Mouse (Mus musculus) brain, adult 2 months (tissue): ENCODE measurements around the gene Ccdc12.

Experiments
- DNase-seq: peaks from one replicate; pipeline ENCODE4 v3.0.0; 2011; ENCODE audit warnings: low read depth, low spot score

Ccdc12 gene

DNA sequence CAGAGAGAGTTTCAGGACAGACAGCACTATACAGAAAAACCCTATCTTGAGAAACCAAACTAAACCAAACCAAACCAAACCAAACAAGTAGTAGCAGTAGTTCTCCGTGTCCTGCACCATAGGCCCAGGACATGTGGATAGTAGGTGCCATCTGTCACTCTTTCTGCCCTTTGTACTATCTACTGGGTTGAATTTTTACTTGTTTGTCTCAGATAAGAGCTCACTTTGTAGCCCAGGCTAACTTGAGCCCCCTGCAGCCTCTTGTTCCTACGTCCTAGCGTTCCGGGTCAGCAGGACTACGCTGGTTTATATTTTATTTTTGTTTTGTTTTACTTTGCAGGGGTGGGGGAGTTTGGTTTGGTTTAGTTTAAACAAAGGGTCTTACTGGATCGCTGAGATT is 47.6 kb downstream of the Ccdc12 start:
- no peak for DNase-seq

DNA sequence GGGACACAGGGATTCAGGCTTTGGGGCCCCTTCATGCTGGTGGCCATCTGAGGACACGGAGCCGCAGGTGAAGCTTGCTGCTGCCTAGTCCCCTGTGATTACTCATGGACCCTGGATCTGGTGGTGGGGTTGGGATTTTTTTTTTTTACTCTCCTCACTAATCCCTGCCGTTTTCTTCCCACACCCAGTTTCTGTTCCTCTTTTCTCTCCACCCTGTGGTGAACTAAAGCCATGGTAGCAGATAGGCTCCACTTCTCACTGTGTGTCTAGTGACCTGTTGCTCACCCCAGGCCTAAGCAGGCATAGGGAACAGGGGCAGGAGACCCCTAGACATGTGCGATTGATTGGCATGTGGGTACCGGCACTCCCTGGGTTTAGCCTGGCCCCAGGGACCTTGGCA is 50.5 kb downstream of the Ccdc12 start:
- no peak for DNase-seq

GRCm38 (mm10) chr9:110709640-110710258 is 53.4 kb downstream of the Ccdc12 start:
- DNase-seq, result peak; percentile 82

- DNase-seq, result no peak
Measured at GRCm38 (mm10) chr9:110711532-110711931, 55.2 kb downstream of the Ccdc12 start.

- DNase-seq, result peak; percentile 76
Measured at GRCm38 (mm10) chr9:110711996-110712395, 55.7 kb downstream of the Ccdc12 start.

GRCm38 (mm10) chr9:110712545-110712944 is 56.2 kb downstream of the Ccdc12 start:
- no peak for DNase-seq

- no peak for DNase-seq
Measured at GRCm38 (mm10) chr9:110713389-110713788, 57.1 kb downstream of the Ccdc12 start.

DNA sequence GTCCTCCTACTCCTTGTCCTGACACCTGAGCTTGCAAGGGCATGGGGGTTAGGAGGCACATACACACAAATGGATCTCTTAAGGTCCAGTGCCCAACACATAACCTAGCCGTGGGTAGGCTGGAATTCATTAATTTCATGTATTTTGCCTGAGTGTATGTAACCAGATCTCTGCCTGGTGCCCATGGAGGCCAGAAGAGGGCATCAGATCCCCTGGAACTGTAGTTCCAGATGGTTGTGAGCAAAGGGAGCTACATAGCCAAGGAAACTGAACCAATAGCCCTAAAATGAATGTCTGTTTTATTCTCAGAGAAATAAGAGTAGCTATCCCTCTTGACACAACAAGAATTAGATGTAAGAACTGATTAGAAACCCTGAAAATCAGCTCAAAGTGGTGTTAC is 59.1 kb downstream of the Ccdc12 start:
- DNase-seq, result peak; percentile 34

GRCm38 (mm10) chr9:110716775-110717174 is 60.5 kb downstream of the Ccdc12 start:
- peak; percentile 85 for DNase-seq

DNA sequence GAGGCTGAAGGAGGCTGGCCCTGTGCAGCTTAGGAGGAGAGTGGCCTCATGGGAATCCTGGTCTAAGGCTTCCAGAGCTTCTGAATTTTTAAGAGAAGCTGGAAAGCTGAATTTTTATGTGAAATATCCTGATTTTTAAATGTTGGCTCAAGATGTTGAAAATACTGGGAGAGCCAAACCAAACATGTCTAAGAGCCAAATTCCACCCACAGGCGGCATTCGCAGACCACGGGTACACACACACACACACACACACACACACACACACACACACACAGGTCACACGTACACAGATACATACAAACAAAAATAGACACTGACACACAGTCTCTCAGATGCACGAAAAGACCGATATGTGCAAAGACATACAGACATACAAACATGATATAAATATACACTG is 61.8 kb downstream of the Ccdc12 start:
- no peak for DNase-seq

GRCm38 (mm10) chr9:110718810-110719209 is 62.5 kb downstream of the Ccdc12 start:
- DNase-seq, result no peak

- DNase-seq, result no peak
Measured at GRCm38 (mm10) chr9:110719977-110720376, 63.7 kb downstream of the Ccdc12 start.

DNA sequence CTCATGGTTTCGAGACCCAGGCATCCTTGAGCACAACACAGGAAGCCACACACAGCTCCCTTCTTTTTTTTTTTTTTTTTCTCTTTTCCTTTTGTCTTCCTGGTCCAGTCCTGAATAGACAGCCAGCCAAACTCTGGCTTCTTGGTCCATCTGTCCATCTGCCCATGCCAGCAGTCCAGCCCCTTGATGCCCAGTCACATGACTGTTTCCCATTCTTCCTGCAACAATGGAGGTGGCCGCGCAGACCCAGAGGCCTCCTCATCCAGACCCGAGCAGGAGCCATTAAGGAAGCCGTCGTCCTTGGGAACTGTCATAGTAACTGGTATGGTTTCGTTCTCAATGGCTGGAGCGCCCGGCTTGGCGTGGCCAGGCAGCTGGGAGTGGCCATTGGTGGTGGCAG is 65.8 kb downstream of the Ccdc12 start:
- no peak for DNase-seq

GRCm38 (mm10) chr9:110725721-110726135 is 69.4 kb downstream of the Ccdc12 start:
- DNase-seq, result peak; percentile 74

DNA sequence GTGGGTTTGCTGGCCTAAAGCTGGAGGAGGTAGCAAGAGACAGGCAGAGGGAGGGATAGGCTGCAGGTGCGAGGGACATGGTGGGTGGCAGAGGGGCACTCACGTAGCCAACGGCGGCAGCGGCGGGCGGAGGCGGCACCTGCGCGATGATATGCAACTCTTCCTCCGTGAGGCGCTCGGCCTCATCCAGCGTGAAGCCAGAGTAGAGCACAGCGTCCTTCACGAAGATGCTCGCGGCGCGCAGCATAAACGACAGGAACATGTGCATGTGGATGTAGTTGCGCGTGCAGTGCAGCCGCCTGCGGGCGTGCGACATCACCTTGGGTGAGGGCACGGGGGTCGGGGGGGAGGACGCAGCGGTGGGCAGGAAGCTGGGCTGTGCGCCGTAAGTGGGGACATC is 70.6 kb downstream of the Ccdc12 start:
- peak; percentile 58 for DNase-seq

- peak; percentile 44 for DNase-seq
Measured at GRCm38 (mm10) chr9:110729841-110730240, 73.5 kb downstream of the Ccdc12 start.

DNA sequence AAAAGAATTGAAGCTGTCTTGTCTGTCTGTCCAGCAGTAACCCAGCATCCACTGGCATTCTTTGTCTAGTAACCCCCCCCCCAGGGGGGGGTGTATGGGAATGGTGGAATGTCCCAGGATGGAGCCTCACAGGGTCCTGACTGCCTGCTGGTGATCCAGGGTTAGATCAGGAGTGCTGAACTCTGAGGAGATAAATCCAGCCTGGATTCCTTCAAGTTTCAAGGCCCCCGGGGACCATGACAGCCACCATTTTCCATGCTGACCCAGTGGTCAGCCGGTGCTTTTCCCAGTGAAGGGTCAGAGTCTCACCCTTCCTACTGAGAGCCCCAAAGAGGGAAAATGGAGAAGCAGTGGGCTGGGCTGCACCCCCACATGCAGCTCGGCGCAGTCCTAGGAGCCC is 75.6 kb downstream of the Ccdc12 start:
- no peak for DNase-seq

GRCm38 (mm10) chr9:110732623-110733022 is 76.3 kb downstream of the Ccdc12 start:
- DNase-seq, result peak; percentile 58

GRCm38 (mm10) chr9:110733102-110733501 is 76.8 kb downstream of the Ccdc12 start:
- no peak for DNase-seq

- DNase-seq, result no peak
Measured at GRCm38 (mm10) chr9:110734154-110734553, 77.9 kb downstream of the Ccdc12 start.

- DNase-seq, result peak; percentile 49
Measured at GRCm38 (mm10) chr9:110736362-110736761, 80.1 kb downstream of the Ccdc12 start.

DNA sequence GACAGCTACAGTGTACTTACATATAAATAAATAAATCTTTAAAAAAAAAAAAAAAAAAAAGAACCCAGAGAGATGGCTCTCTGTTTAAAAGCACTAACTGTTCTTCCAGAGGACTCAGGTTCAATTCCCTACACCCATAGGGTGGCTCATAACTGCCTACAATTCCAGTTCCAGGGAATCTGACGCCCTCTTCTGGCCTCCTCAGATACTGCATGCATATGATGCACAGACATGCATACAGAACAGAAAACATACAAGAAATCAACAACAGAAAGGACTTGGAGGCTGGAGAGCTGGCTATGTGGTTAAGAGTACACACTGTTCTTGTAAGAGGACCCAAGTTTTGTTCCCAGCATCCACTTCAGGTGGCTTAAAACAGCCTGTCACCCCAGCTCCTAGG is 81.8 kb downstream of the Ccdc12 start:
- no peak for DNase-seq

DNA sequence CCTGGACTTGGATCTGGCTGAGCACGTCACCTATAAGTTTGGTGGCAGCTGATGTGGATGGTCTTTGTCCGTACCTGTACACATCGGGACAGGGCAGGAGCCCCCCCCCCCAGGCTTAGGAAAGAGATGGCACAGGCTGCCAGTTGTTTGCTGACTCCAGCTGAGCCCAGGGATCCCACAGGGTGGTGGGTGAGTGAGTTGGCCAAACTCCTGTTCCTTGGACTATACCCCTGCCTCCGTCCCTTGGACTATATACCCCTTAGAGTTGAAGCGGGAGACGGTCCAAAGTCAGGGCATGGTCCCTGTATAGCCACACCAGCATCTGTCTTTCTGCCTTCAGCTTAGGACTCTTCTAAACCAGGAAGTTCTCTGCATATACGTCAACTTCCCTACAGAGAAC is 83.7 kb downstream of the Ccdc12 start:
- DNase-seq, result no peak

DNA sequence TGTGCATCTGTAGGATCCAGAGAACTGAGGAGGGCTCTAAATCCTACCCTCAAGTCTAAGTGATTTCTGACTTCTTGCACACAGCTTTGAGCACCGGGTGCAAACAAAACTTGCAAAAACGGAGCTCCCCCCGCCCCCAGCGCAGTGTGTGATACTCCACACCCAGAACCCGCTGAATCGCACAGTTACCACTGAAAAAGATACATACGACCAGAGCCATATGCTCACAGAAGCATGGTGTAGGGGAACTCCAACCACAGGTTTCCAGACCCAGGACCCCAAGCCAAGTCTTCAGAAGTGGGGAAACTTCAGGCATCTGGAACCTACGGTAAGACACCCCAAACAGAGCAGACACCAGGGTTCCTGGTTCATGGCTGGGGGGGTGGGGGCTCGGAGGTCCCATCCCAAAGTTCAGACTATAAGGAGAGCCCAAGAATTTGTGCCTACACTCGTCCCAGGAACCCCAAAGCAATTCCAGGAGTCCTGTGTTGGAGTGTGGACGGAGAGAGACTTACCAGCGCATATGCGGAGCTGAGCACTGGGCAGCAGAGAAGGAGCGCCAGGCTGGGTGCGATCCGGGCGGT is 85.5 kb downstream of the Ccdc12 start, which contains the start of gene Myl3:
Gene Myl3 (plus strand): TSS at position 151 of the 584 bp plus-strand sequence.
- DNase-seq, result no peak
